Comparison of ENCODE assay signal across 17 mouse cellular contexts in genomic region chr14:27383321-27383830, GRCm38 (mm10).
"Had no signal": no experiment of that assay in that cellular context is flagged by ENCODE, and none has a peak within 500 bp of the region (broad histone marks: within the 10 kb centered on the region; RNA-seq: fewer than 3 reads in every experiment).

No protein-coding gene starts in this region.

- H3K4me2 ChIP-seq: limb, embryonic 12.5 days; limb, embryonic 15.5 days; liver, embryonic 11.5 days; lung, embryonic 14.5 days; midbrain, embryonic 13.5 days had no signal

- H3K9ac ChIP-seq: limb, embryonic 12.5 days; limb, embryonic 15.5 days; liver, embryonic 14.5 days; liver, postnatal 0 days; lung, embryonic 14.5 days; midbrain, embryonic 13.5 days had no signal

- DNase-seq: kidney, adult 18-20 months; kidney, adult 9 months; kidney, postnatal 14 days; kidney, postnatal 4 days; left cerebral cortex, postnatal 4 days; liver, postnatal 0 days; lung, embryonic 14.5 days; right cerebral cortex, adult 18-20 months; right cerebral cortex, postnatal 14 days; right cerebral cortex, postnatal 4 days had no signal

- H3K4me3 ChIP-seq: limb, embryonic 12.5 days; limb, embryonic 15.5 days; midbrain, embryonic 13.5 days had no signal

- H3K36me3 ChIP-seq: midbrain, embryonic 13.5 days had no signal

- ATAC-seq: liver, postnatal 0 days; lung, postnatal 0 days; midbrain, embryonic 13.5 days had no signal

- H3K27me3 ChIP-seq: limb, embryonic 12.5 days; limb, embryonic 15.5 days; midbrain, embryonic 13.5 days had no signal

- H3K27ac ChIP-seq: limb, embryonic 12.5 days; limb, embryonic 15.5 days; liver, embryonic 14.5 days; macrophage; midbrain, embryonic 13.5 days had no signal

- H3K9me3 ChIP-seq: limb, embryonic 12.5 days; limb, embryonic 15.5 days; midbrain, embryonic 13.5 days had no signal

- H3K4me1 ChIP-seq: limb, embryonic 12.5 days; limb, embryonic 15.5 days; midbrain, embryonic 13.5 days had no signal
